In the genomic region with DNA sequence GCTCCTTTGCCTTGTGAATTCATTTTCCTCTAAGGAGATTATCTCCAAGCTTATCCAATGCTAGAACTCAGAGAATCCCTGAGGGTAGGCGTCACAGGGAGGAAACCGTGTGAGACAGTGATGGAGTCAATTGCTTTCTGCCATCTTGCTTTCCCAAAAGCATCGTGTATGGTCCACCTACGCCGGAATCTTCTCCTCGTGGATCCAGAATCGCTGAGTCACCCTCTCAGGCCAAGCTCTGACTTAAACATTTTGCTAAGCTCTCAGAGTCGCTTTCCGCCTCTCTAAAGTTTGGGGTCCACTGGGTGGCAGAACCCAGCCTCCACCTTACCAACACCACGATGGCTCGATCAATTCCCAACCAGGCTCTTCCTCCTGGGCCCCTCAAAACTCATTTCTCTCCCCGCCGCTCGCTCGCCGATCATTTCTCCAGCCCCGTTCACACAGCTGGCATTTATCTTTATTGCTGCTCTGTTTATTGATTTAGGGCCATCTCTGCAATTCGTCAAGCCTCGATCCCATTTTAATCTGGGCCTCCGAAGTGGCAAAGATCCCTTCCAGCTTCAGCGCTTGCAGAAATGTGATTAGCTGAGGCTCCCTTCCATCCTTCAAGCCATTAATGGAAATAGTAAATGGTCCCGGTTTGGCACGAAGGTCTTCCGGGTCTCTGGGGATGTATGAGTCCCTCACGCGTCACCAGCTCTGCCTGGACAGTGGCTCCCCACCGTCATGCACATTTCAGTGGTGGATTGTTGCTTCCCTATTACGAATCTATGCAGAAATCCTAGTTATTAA, we compare ENCODE assay signal across 13 mouse cellular contexts. TPM values are rescaled to one million over a fixed set of nuclear protein-coding genes. Genes with fewer than 3 reads are reported as not detected.
DNase-seq lines count a peak whose midpoint lies in the region; ATAC-seq and TF ChIP-seq lines count a peak whose summit lies in the region.
"Had no signal": no experiment of that assay in that cellular context is flagged by ENCODE, and none has a peak within 500 bp of the region (broad histone marks: within the 10 kb centered on the region; RNA-seq: fewer than 3 reads in every experiment).

No protein-coding gene starts in this region.

- H3K4me1 ChIP-seq in heart, embryonic 15.5 days (replicated peaks): peaks cover 6% of the 10 kb centered on the region; the same call in 1 of the 2 replicates
- peaks cover 8% of the 10 kb centered on the region for H3K4me1 ChIP-seq in midbrain, embryonic 11.5 days (ENCODE audit: control insufficient read depth, insufficient read depth, low read length)
- H3K4me1 ChIP-seq in midbrain, postnatal 0 days (ENCODE audit: insufficient read depth, low read length): 0 out of 2 replicates have a peak, but pooled peaks cover 3% of the 10 kb centered on the region
- H3K4me1 ChIP-seq in limb, embryonic 14.5 days (ENCODE audit: control insufficient read depth, insufficient read depth, low read length): peaks cover 12% of the 10 kb centered on the region; the same call in 1 of the 2 replicates
- H3K4me1 ChIP-seq in forebrain, postnatal 0 days (ENCODE audit: insufficient read depth): peaks cover 13% of the 10 kb centered on the region; the same call in 1 of the 2 replicates

- peak overlapping the region; percentile 16; the same call in 1 of the 2 replicates for H3K4me2 ChIP-seq in heart, embryonic 15.5 days
- H3K4me2 ChIP-seq in midbrain, embryonic 11.5 days: no peak overlapping the region
- no peak overlapping the region for H3K4me2 ChIP-seq in midbrain, postnatal 0 days (ENCODE audit: low read depth, low read length, poor library complexity, severe bottlenecking)
- H3K4me2 ChIP-seq in limb, embryonic 14.5 days (replicated peaks; ENCODE audit: low read depth, low read length, severe bottlenecking): peak overlapping the region; percentile 16; the same call in 1 of the 2 replicates
- no peak overlapping the region for H3K4me2 ChIP-seq in forebrain, postnatal 0 days (ENCODE audit: low read depth)

- H3K27ac ChIP-seq in heart, embryonic 15.5 days: no peak overlapping the region
- H3K27ac ChIP-seq in midbrain, embryonic 11.5 days (ENCODE audit: low read depth, low read length): no peak overlapping the region
- no peak overlapping the region for H3K27ac ChIP-seq in midbrain, postnatal 0 days (ENCODE audit: low read depth, low read length)
- H3K27ac ChIP-seq in limb, embryonic 14.5 days (replicated peaks; ENCODE audit: low read depth, low read length): no peak overlapping the region
- no peak overlapping the region for H3K27ac ChIP-seq in forebrain, postnatal 0 days (ENCODE audit: low read depth, low read length)
- H3K27ac ChIP-seq: layer of hippocampus, adult 2 months had no signal

- H3K4me3 ChIP-seq in heart, embryonic 15.5 days: no peak overlapping the region
- H3K4me3 ChIP-seq in midbrain, embryonic 11.5 days (ENCODE audit: low read depth, low read length): no peak overlapping the region
- no peak overlapping the region for H3K4me3 ChIP-seq in midbrain, postnatal 0 days (ENCODE audit: low read depth, low read length)
- no peak overlapping the region for H3K4me3 ChIP-seq in limb, embryonic 14.5 days (replicated peaks; ENCODE audit: low read length)
- no peak overlapping the region for H3K4me3 ChIP-seq in forebrain, postnatal 0 days (ENCODE audit: low read depth, low read length)
- H3K4me3 ChIP-seq: layer of hippocampus, adult 2 months had no signal

- ATAC-seq in heart, embryonic 15.5 days (replicated peaks; ENCODE audit: insufficient number of reproducible peaks, insufficient read depth, low FRiP score, low read depth): no peak
- ATAC-seq in midbrain, embryonic 11.5 days (ENCODE audit: low FRiP score): no peak
- no peak for ATAC-seq in midbrain, postnatal 0 days (ENCODE audit: low FRiP score)
- no peak for ATAC-seq in limb, embryonic 14.5 days (ENCODE audit: low FRiP score, low read depth)
- no peak for ATAC-seq in forebrain, postnatal 0 days

- no peaks in the 10 kb centered on the region for H3K36me3 ChIP-seq in heart, embryonic 15.5 days
- H3K36me3 ChIP-seq in midbrain, embryonic 11.5 days (ENCODE audit: control insufficient read depth, insufficient read depth, low read length): no peaks in the 10 kb centered on the region
- no peaks in the 10 kb centered on the region for H3K36me3 ChIP-seq in midbrain, postnatal 0 days (ENCODE audit: insufficient read depth, low read length)
- no peaks in the 10 kb centered on the region for H3K36me3 ChIP-seq in limb, embryonic 14.5 days (ENCODE audit: control insufficient read depth, insufficient read depth, low read length)
- H3K36me3 ChIP-seq in forebrain, postnatal 0 days (ENCODE audit: insufficient read depth): no peaks in the 10 kb centered on the region

- H3K27me3 ChIP-seq in heart, embryonic 15.5 days: no peaks in the 10 kb centered on the region
- H3K27me3 ChIP-seq in midbrain, embryonic 11.5 days (ENCODE audit: control insufficient read depth, insufficient read depth, low read length): no peaks in the 10 kb centered on the region
- no peaks in the 10 kb centered on the region for H3K27me3 ChIP-seq in midbrain, postnatal 0 days (ENCODE audit: insufficient read depth, low read length)
- H3K27me3 ChIP-seq in limb, embryonic 14.5 days (ENCODE audit: control insufficient read depth, insufficient read depth, low read length): no peaks in the 10 kb centered on the region
- H3K27me3 ChIP-seq in forebrain, postnatal 0 days (ENCODE audit: insufficient read depth, low read length): no peaks in the 10 kb centered on the region

- H3K9ac ChIP-seq in heart, embryonic 15.5 days: no peak overlapping the region
- H3K9ac ChIP-seq in midbrain, embryonic 11.5 days (ENCODE audit: low read length): no peak overlapping the region
- no peak overlapping the region for H3K9ac ChIP-seq in midbrain, postnatal 0 days (replicated peaks; ENCODE audit: low read length, poor library complexity, severe bottlenecking)
- H3K9ac ChIP-seq in limb, embryonic 14.5 days (ENCODE audit: low read depth, low read length, severe bottlenecking): no peak overlapping the region
- H3K9ac ChIP-seq in forebrain, postnatal 0 days: no peak overlapping the region

- no peak for DNase-seq in heart, postnatal 10 days
- DNase-seq in midbrain, embryonic 11.5 days (ENCODE audit: low spot score, missing footprints): peak; percentile 76
- no peak for DNase-seq in midbrain, postnatal 0 days (ENCODE audit: low spot score)
- no peak for DNase-seq in limb, embryonic 14.5 days (ENCODE audit: low spot score)
- peak; percentile 34 for DNase-seq in testis, postnatal 10 days (ENCODE audit: low spot score)
- no peak for DNase-seq in forebrain, postnatal 0 days
- no peak for DNase-seq in cerebellum, adult 9-10 months
- DNase-seq: adrenal gland, adult 8-10 months; cerebellum, postnatal 36 days; kidney, adult 8-10 months; thymus, postnatal 25 days had no signal

- no peak for TF ChIP-seq POLR2A in limb, embryonic 14.5 days (IDR thresholded peaks at IDR 0.05; ENCODE audit: borderline replicate concordance, extremely low read depth, insufficient read depth, insufficient read length)

- WGBS in heart, embryonic 15.5 days: 51% methylated on average over 28 of the region's 28 CpGs
- WGBS in midbrain, embryonic 11.5 days: 80% methylated on average over 28 of the region's 28 CpGs
- WGBS in midbrain, postnatal 0 days: 68% methylated on average over 28 of the region's 28 CpGs
- 41% methylated on average over 28 of the region's 28 CpGs for WGBS in limb, embryonic 14.5 days
- WGBS in forebrain, postnatal 0 days: 85% methylated on average over 28 of the region's 28 CpGs

- intact Hi-C loops in heart, postnatal 10 days (cut with DNase I): loop anchor here (5.0 to 10.0 kb wide), 4 partner anchors 67 to 947 kb away; no protein-coding TSS in a partner anchor

- H3K9me3 ChIP-seq in heart, embryonic 15.5 days (replicated peaks): no peaks in the 10 kb centered on the region
- no peaks in the 10 kb centered on the region for H3K9me3 ChIP-seq in midbrain, embryonic 11.5 days (ENCODE audit: control insufficient read depth, low read length)
- no peaks in the 10 kb centered on the region for H3K9me3 ChIP-seq in midbrain, postnatal 0 days (ENCODE audit: low read length)
- no peaks in the 10 kb centered on the region for H3K9me3 ChIP-seq in limb, embryonic 14.5 days (ENCODE audit: control insufficient read depth, low read length)
- H3K9me3 ChIP-seq in forebrain, postnatal 0 days (ENCODE audit: low read length): no peaks in the 10 kb centered on the region

- TF ChIP-seq CTCF in midbrain, postnatal 0 days (IDR thresholded peaks at IDR 0.05): no peak
- TF ChIP-seq CTCF in forebrain, postnatal 0 days (IDR thresholded peaks at IDR 0.05; ENCODE audit: low read depth): no peak

RNA-seq across cellular contexts. Expression of gene Alg2, which starts 38.4 kb away (rescaled TPM):
- 22.2 and 31.3 TPM in 2 replicates for polyA plus RNA-seq in heart, embryonic 15.5 days (2015; fragmentation: Nextera tagmentation; extraction: Ambion mirVana)
- total RNA-seq in heart, postnatal 10 days (2021): 10 to 100 TPM in 1 of 2 experiments, 1 to 10 TPM in 1; 9.5 to 12.8 TPM
- 133 and 141 TPM in 2 replicates for polyA plus RNA-seq in midbrain, embryonic 11.5 days (2014; fragmentation: Nextera tagmentation; extraction: Ambion mirVana)
- total RNA-seq in midbrain, postnatal 0 days (2014; rRNA removed): 259 and 292 TPM in 2 replicates
- polyA plus RNA-seq in midbrain, postnatal 0 days (2015; fragmentation: Nextera tagmentation; extraction: Ambion mirVana): 338 and 344 TPM in 2 replicates
- 37.3 and 42.3 TPM in 2 replicates for polyA plus RNA-seq in limb, embryonic 14.5 days (2012; rRNA removed)
- 68.1 and 74.0 TPM in 2 replicates for polyA plus RNA-seq in limb, embryonic 14.5 days (2014; fragmentation: Nextera tagmentation; extraction: Ambion mirVana)
- 124 and 194 TPM in 2 replicates for total RNA-seq in forebrain, postnatal 0 days (2014; rRNA removed)
- polyA plus RNA-seq in forebrain, postnatal 0 days (2015; fragmentation: Nextera tagmentation; extraction: Ambion mirVana): 201 and 259 TPM in 2 replicates

RNA-seq across cellular contexts. Expression of gene Sec61b, which starts 38.7 kb away (rescaled TPM):
- 142 and 171 TPM in 2 replicates for polyA plus RNA-seq in heart, embryonic 15.5 days (2015; fragmentation: Nextera tagmentation; extraction: Ambion mirVana)
- 10 to 100 TPM; 36.6 to 43.3 TPM for total RNA-seq in heart, postnatal 10 days (2021)
- polyA plus RNA-seq in midbrain, embryonic 11.5 days (2014; fragmentation: Nextera tagmentation; extraction: Ambion mirVana): 332 and 364 TPM in 2 replicates
- total RNA-seq in midbrain, postnatal 0 days (2014; rRNA removed): 204 and 228 TPM in 2 replicates
- 262 and 263 TPM in 2 replicates for polyA plus RNA-seq in midbrain, postnatal 0 days (2015; fragmentation: Nextera tagmentation; extraction: Ambion mirVana)
- polyA plus RNA-seq in limb, embryonic 14.5 days (2012; rRNA removed): 421 and 423 TPM in 2 replicates
- polyA plus RNA-seq in limb, embryonic 14.5 days (2014; fragmentation: Nextera tagmentation; extraction: Ambion mirVana): 432 and 473 TPM in 2 replicates
- 233 and 244 TPM in 2 replicates for total RNA-seq in forebrain, postnatal 0 days (2014; rRNA removed)
- 254 and 312 TPM in 2 replicates for polyA plus RNA-seq in forebrain, postnatal 0 days (2015; fragmentation: Nextera tagmentation; extraction: Ambion mirVana)

Comparison
In these comparisons a context has a peak if more than half of its experiments do, and no peak if none do; other contexts are left out.
1. DNase-seq: peak in midbrain, embryonic 11.5 days (single experiment) and testis, postnatal 10 days (single experiment); none in heart, postnatal 10 days (0 of 2), midbrain, postnatal 0 days (single experiment), limb, embryonic 14.5 days (single experiment), forebrain, postnatal 0 days (single experiment) and cerebellum, adult 9-10 months (single experiment).
2. H3K4me2 ChIP-seq: peak in heart, embryonic 15.5 days (single experiment) and limb, embryonic 14.5 days (single experiment); none in midbrain, embryonic 11.5 days (single experiment), midbrain, postnatal 0 days (single experiment) and forebrain, postnatal 0 days (single experiment).